Mouse (Mus musculus) MEL (cell line): ENCODE data around the gene E330021D16Rik.

ENCODE experiments used
- CTCF ChIP-seq, 3 experiments: IDR thresholded peaks in 2 of 3; conservative IDR thresholded peaks in 1 of 3; 2 replicates each; pipeline ENCODE4 v1.5.1; 2011 to 2012; ENCODE audit warnings: low read length in 3 of 3, low read depth in 2 of 3, mild to moderate bottlenecking in 2 of 3, improper control_type of control experiment in 1 of 3, inconsistent platforms in 1 of 3, mixed read lengths in 1 of 3, moderate library complexity in 1 of 3; ENCODE audit not compliant: control insufficient read depth in 1 of 3, insufficient read depth in 1 of 3, poor library complexity in 1 of 3, severe bottlenecking in 1 of 3
- ELF1 ChIP-seq: IDR thresholded peaks from 2 replicates; pipeline ENCODE4 v1.6.1; 2014; ENCODE audit warnings: low read depth, mild to moderate bottlenecking, inconsistent platforms, low read length, improper control_type of control experiment, moderate library complexity
- EP300 ChIP-seq, 2 experiments: IDR thresholded peaks; 2 replicates each; pipeline ENCODE4 v1.6.1; 2011; ENCODE audit warnings: improper control_type of control experiment in 2 of 2, low read length in 2 of 2, low read depth in 1 of 2, mild to moderate bottlenecking in 1 of 2
- MAFK ChIP-seq: IDR thresholded peaks from 2 replicates; pipeline ENCODE4 v1.6.1; 2011; ENCODE audit warnings: low read depth, mild to moderate bottlenecking, low read length, improper control_type of control experiment, borderline replicate concordance
- TAL1 ChIP-seq: IDR thresholded peaks from 2 replicates; pipeline ENCODE4 v1.6.1; 2012; ENCODE audit warnings: mild to moderate bottlenecking, inconsistent platforms, low read length, moderate library complexity, mixed read lengths
- TBP ChIP-seq: IDR thresholded peaks from 2 replicates; pipeline ENCODE4 v1.8.0; 2011; ENCODE audit warnings: low read depth, low read length, improper control_type of control experiment

GRCm38 (mm10) chr6:136424166-136424565, 8.8 kb upstream of the E330021D16Rik start:
- TF ChIP-seq TBP (no peak), EP300 (IDR thresholded peaks at IDR 0.05; ENCODE audit: low read depth in 1 of 2, low read length in 2 of 2) (no peak), TAL1 (no peak), MAFK (no peak), CTCF (IDR thresholded peaks at IDR 0.05 in 2 of 3, conservative IDR thresholded peaks at IDR 0.05 in 1 of 3; ENCODE audit: control insufficient read depth in 1 of 3, insufficient read depth in 1 of 3, low read depth in 2 of 3, low read length in 3 of 3, poor library complexity in 1 of 3, severe bottlenecking in 1 of 3) (no peak), ELF1 (no peak)
